Mouse (Mus musculus): ENCODE measurements at regions not wholly inside any gene's neighbourhood (a gene's known extent, or its start where the extent isn't known, plus 50 kb on each side); places are given as distances from the start of the nearest gene placed in this dataset.
A peak's percentile ranks its signal among the peaks of the same experiment; 100 is the strongest.

GRCm38 (mm10) chr17:29438347-29439235 lies 52.0 kb upstream of the Pim1 start:
- 0 out of 2 replicates have a peak overlapping the region, but pooled peaks have one; percentile 9 for H3K4me3 ChIP-seq
- H3K9ac ChIP-seq = no peak overlapping the region
- peak overlapping the region; percentile 76 for H3K4me2 ChIP-seq
- H3K27ac ChIP-seq (replicated peaks) = 0 out of 2 replicates have a peak overlapping the region, but pooled peaks have one; percentile 64
- no peaks in the 10 kb centered on the region for H3K36me3 ChIP-seq
- 15% methylated on average over 17 of the region's 17 CpGs for WGBS
- peaks cover 19% of the 10 kb centered on the region for H3K4me1 ChIP-seq (replicated peaks)
- 0 out of 2 replicates have a peak, but pooled peaks have one; percentile 10 for ATAC-seq (ENCODE audit: low FRiP score, low read depth)
- no peaks in the 10 kb centered on the region for H3K9me3 ChIP-seq
- H3K27me3 ChIP-seq = no peaks in the 10 kb centered on the region

GRCm38 (mm10) chr17:29439992-29440391 lies 50.6 kb upstream of the Pim1 start:
- Histone ChIP-seq H3K36me3 (no peaks in the 10 kb centered on the region), H3K4me1 (replicated peaks) (peaks cover 21% of the 10 kb centered on the region), H3K27me3 (no peaks in the 10 kb centered on the region), H3K4me2 (no peak overlapping the region), H3K9ac (no peak overlapping the region), H3K9me3 (no peaks in the 10 kb centered on the region), H3K27ac (replicated peaks) (no peak overlapping the region), H3K4me3 (no peak overlapping the region)
- no peak for ATAC-seq (ENCODE audit: low FRiP score, low read depth)
- WGBS = 62% methylated on average over 4 of the region's 4 CpGs

DNA sequence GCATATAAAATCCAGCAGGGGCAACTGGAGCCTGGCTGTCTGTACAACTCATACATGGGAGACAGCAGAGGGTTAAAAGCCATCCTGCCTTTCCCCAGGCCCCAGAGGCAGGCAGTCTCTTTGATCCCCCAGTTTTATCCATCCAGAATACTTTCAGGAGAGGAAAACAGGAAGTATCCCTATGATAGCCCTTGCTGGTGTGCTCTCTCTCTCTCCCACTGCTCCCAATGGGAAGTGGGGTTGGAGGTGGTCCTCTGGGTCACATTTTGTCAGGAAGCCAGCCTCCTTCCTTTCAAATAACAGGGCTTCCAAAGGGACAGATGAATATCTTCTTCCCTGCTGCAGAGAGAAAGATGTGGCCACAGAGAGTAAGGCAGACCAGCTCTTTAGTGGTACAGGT lies 50.1 kb upstream of the Pim1 start:
- H3K9me3 ChIP-seq = no peaks in the 10 kb centered on the region
- peaks cover 26% of the 10 kb centered on the region for H3K4me1 ChIP-seq (replicated peaks)
- no peak overlapping the region for H3K9ac ChIP-seq
- H3K27me3 ChIP-seq = no peaks in the 10 kb centered on the region
- H3K4me3 ChIP-seq = no peak overlapping the region
- H3K4me2 ChIP-seq = no peak overlapping the region
- no peak overlapping the region for H3K27ac ChIP-seq (replicated peaks)
- no peaks in the 10 kb centered on the region for H3K36me3 ChIP-seq
- no peak for ATAC-seq (ENCODE audit: low FRiP score, low read depth)

Measured in hindbrain, embryonic 15.5 days (tissue).